Mouse (Mus musculus): ENCODE results near the gene Lrrc72.
"Not testable (repeated sequence)": the region's sequence is repeated elsewhere in the genome, so short reads cannot be mapped to it uniquely, and the experiment has no call there.

Lrrc72 gene

GRCm38 (mm10) chr12:36253298-36253697 lies at the start of gene Lrrc72:
TSS of gene Lrrc72 (minus strand) at chr12:36253398.
- DNase-seq (ENCODE audit: low spot score in 2 of 2) = no peak

GRCm38 (mm10) chr12:36302326-36302725 lies 49.1 kb upstream of the Lrrc72 start:
- DNase-seq (ENCODE audit: low spot score in 2 of 2) = no peak

GRCm38 (mm10) chr12:36291346-36291745 lies 38.1 kb upstream of the Lrrc72 start:
- DNase-seq (ENCODE audit: low spot score in 2 of 2) = no peak

- DNase-seq (ENCODE audit: low spot score in 2 of 2) = no peak
These were observed 37.3 kb upstream of the Lrrc72 start for GRCm38 (mm10) chr12:36290465-36290864.

GRCm38 (mm10) chr12:36289634-36290033 lies 36.4 kb upstream of the Lrrc72 start:
- no peak for DNase-seq (ENCODE audit: low spot score in 2 of 2)

GRCm38 (mm10) chr12:36274823-36275222 lies 21.6 kb upstream of the Lrrc72 start:
- DNase-seq (ENCODE audit: low spot score in 2 of 2) = no peak

GRCm38 (mm10) chr12:36267670-36268246 lies 14.6 kb upstream of the Lrrc72 start:
- no peak for DNase-seq (ENCODE audit: low spot score in 2 of 2)

GRCm38 (mm10) chr12:36262116-36262721 lies 9.0 kb upstream of the Lrrc72 start:
- DNase-seq (ENCODE audit: low spot score in 2 of 2) = no peak

- no peak for DNase-seq (ENCODE audit: low spot score in 2 of 2)
These were observed 2.2 kb upstream of the Lrrc72 start for GRCm38 (mm10) chr12:36255413-36255812.

- no peak for DNase-seq (ENCODE audit: low spot score in 2 of 2)
These were observed 12.0 kb downstream of the Lrrc72 start for GRCm38 (mm10) chr12:36241171-36241570.

GRCm38 (mm10) chr12:36231386-36231785 lies 21.8 kb downstream of the Lrrc72 start:
- no peak for DNase-seq (ENCODE audit: low spot score in 2 of 2)

GRCm38 (mm10) chr12:36224392-36224791 lies 28.8 kb downstream of the Lrrc72 start:
- DNase-seq (ENCODE audit: low spot score in 2 of 2) = no peak

- no peak for DNase-seq (ENCODE audit: low spot score in 2 of 2)
These were observed 36.3 kb downstream of the Lrrc72 start for GRCm38 (mm10) chr12:36216905-36217304.

- no peak for DNase-seq (ENCODE audit: low spot score in 2 of 2)
These were observed 37.0 kb downstream of the Lrrc72 start for GRCm38 (mm10) chr12:36216230-36216629.

GRCm38 (mm10) chr12:36215149-36215480 lies 38.1 kb downstream of the Lrrc72 start:
- DNase-seq (ENCODE audit: low spot score in 2 of 2) = peak in 1 of 2 experiments; percentile 55

- DNase-seq (ENCODE audit: low spot score in 2 of 2) = no peak
These were observed 38.6 kb downstream of the Lrrc72 start for GRCm38 (mm10) chr12:36214389-36215148.

- DNase-seq (ENCODE audit: low spot score in 2 of 2) = no peak
These were observed 43.1 kb downstream of the Lrrc72 start for GRCm38 (mm10) chr12:36210096-36210495.

GRCm38 (mm10) chr12:36208456-36208855 lies 44.7 kb downstream of the Lrrc72 start:
- DNase-seq (ENCODE audit: low spot score in 2 of 2) = no peak

GRCm38 (mm10) chr12:36207800-36208148 lies 45.4 kb downstream of the Lrrc72 start:
- no peak for DNase-seq (ENCODE audit: low spot score in 2 of 2)

- DNase-seq (ENCODE audit: low spot score in 2 of 2) = peak in 1 of 2 experiments; percentile 29
These were observed 46.0 kb downstream of the Lrrc72 start for GRCm38 (mm10) chr12:36207072-36207799.

- DNase-seq (ENCODE audit: low spot score in 2 of 2) = not testable (repeated sequence)
These were observed 47.5 kb downstream of the Lrrc72 start for GRCm38 (mm10) chr12:36205579-36206119.

- no peak for DNase-seq (ENCODE audit: low spot score in 2 of 2)
These were observed 58.2 kb downstream of the Lrrc72 start for GRCm38 (mm10) chr12:36194976-36195375.
